Comparison of ENCODE assay signal across 9 mouse cellular contexts in the genomic region with DNA sequence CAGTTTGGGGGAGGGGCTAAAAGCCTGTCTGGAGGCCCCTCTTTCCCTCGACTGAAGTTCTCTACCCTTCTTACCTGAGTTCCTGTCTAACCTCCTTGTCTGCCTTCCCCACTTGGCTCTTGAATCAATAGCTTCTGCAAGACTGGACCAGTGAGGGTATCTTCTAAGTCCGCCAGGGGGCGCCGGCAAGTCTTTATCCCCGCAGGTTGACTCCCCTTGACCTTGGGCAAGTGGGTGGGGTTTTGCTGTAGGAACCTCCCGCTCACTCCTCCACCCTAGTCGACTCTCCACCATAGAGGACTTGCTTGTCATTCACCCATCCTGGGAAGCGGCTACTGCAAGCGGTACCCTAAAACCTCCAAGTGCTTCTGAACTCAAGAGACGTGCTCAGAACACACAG. TPM values are rescaled to one million over a fixed set of nuclear protein-coding genes. Genes with fewer than 3 reads are reported as not detected.
A peak's percentile ranks its signal among the peaks of the same experiment; 100 is the strongest.
DNase-seq lines count a peak whose midpoint lies in the region; ATAC-seq lines count a peak whose summit lies in the region.
"Had no signal": no experiment of that assay in that cellular context is flagged by ENCODE, and none has a peak within 500 bp of the region (broad histone marks: within the 10 kb centered on the region; RNA-seq: fewer than 3 reads in every experiment).

No protein-coding gene starts in this region.

- peaks cover 77% of the 10 kb centered on the region for H3K27me3 ChIP-seq in liver, embryonic 13.5 days
- H3K27me3 ChIP-seq in neural tube, embryonic 15.5 days (replicated peaks): peaks cover 49% of the 10 kb centered on the region

- H3K4me1 ChIP-seq in liver, embryonic 13.5 days (replicated peaks): peaks cover 5% of the 10 kb centered on the region; the same call in 1 of the 2 replicates
- H3K4me1 ChIP-seq in neural tube, embryonic 15.5 days: peaks cover 29% of the 10 kb centered on the region

- 3% methylated on average over 10 of the region's 10 CpGs for WGBS in liver, embryonic 13.5 days (ENCODE audit: insufficient replicate concordance)
- 13% methylated on average over 10 of the region's 10 CpGs for WGBS in neural tube, embryonic 15.5 days

- H3K9ac ChIP-seq in liver, embryonic 13.5 days: no peak overlapping the region
- no peak overlapping the region for H3K9ac ChIP-seq in neural tube, embryonic 15.5 days (replicated peaks)

- no peaks in the 10 kb centered on the region for H3K36me3 ChIP-seq in liver, embryonic 13.5 days
- H3K36me3 ChIP-seq in neural tube, embryonic 15.5 days: no peaks in the 10 kb centered on the region

- no peaks in the 10 kb centered on the region for H3K9me3 ChIP-seq in liver, embryonic 13.5 days (replicated peaks)
- no peaks in the 10 kb centered on the region for H3K9me3 ChIP-seq in neural tube, embryonic 15.5 days (replicated peaks)

- DNase-seq in B cell, adult 2 months: peak; percentile 92 to 93
- peak; percentile 82 for DNase-seq in T-cell, adult 2 months (ENCODE audit: low spot score)
- DNase-seq in cerebellum, postnatal 14 days: peak; percentile 84 to 85
- peak; percentile 14 for DNase-seq in gastrocnemius, postnatal 25 days
- DNase-seq in kidney, postnatal 10 days: peak; percentile 79
- DNase-seq in liver, embryonic 13.5 days: peak; percentile 62
- peak; percentile 87 for DNase-seq in testis, postnatal 10 days (ENCODE audit: low spot score)

- H3K4me3 ChIP-seq in liver, embryonic 13.5 days (replicated peaks): no peak overlapping the region
- H3K4me3 ChIP-seq in neural tube, embryonic 15.5 days (replicated peaks): peak overlapping the region; percentile 65; the same call in 1 of the 2 replicates

- H3K27ac ChIP-seq in liver, embryonic 13.5 days: no peak overlapping the region
- H3K27ac ChIP-seq in neural tube, embryonic 15.5 days (replicated peaks): no peak overlapping the region

- peak; percentile 61; the same call in 1 of the 2 replicates for ATAC-seq in liver, embryonic 13.5 days (ENCODE audit: low read depth)
- ATAC-seq in neural tube, embryonic 15.5 days (ENCODE audit: low FRiP score): no peak

- no peak overlapping the region for H3K4me2 ChIP-seq in liver, embryonic 13.5 days
- peak overlapping the region; percentile 93 for H3K4me2 ChIP-seq in neural tube, embryonic 15.5 days

RNA-seq across cellular contexts. Expression of a gene that starts 2.4 kb away (rescaled TPM):
- total RNA-seq in gastrocnemius, postnatal 25 days (2021): under 1 TPM; 0.11 to 0.43 TPM
- polyA plus RNA-seq in liver, embryonic 13.5 days (2015; fragmentation: Nextera tagmentation; extraction: Ambion mirVana): not detected in 2 replicates
- polyA plus RNA-seq in neural tube, embryonic 15.5 days (2015; fragmentation: Nextera tagmentation; extraction: Ambion mirVana): 0.79 and 0.88 TPM in 2 replicates
- polyA plus RNA-seq: heart, embryonic 14.5 days had no signal

RNA-seq across cellular contexts. Expression of a gene that starts 25.3 kb away (rescaled TPM):
- 10 to 100 TPM in 1 of 2 experiments, 1 to 10 TPM in 1; 9.9 to 11.2 TPM for total RNA-seq in gastrocnemius, postnatal 25 days (2021)
- 39.6 and 41.9 TPM in 2 replicates for polyA plus RNA-seq in liver, embryonic 13.5 days (2015; fragmentation: Nextera tagmentation; extraction: Ambion mirVana)
- 72.6 and 83.9 TPM in 2 replicates for polyA plus RNA-seq in neural tube, embryonic 15.5 days (2015; fragmentation: Nextera tagmentation; extraction: Ambion mirVana)

RNA-seq across cellular contexts. Expression of a gene that starts 34.5 kb away (rescaled TPM):
- 100 to 1,000 TPM; 107 to 114 TPM for total RNA-seq in gastrocnemius, postnatal 25 days (2021)
- 138 and 152 TPM in 2 replicates for polyA plus RNA-seq in liver, embryonic 13.5 days (2015; fragmentation: Nextera tagmentation; extraction: Ambion mirVana)
- polyA plus RNA-seq in neural tube, embryonic 15.5 days (2015; fragmentation: Nextera tagmentation; extraction: Ambion mirVana): 106 and 113 TPM in 2 replicates

RNA-seq across cellular contexts. Expression of a gene that starts 53.8 kb away (rescaled TPM):
- total RNA-seq in gastrocnemius, postnatal 25 days (2021): 1 to 10 TPM; 4.0 to 7.5 TPM
- polyA plus RNA-seq in liver, embryonic 13.5 days (2015; fragmentation: Nextera tagmentation; extraction: Ambion mirVana): not detected in 2 replicates
- 1.7 TPM in 1 of 2 replicates, not detected in the other for polyA plus RNA-seq in neural tube, embryonic 15.5 days (2015; fragmentation: Nextera tagmentation; extraction: Ambion mirVana)
- polyA plus RNA-seq: heart, embryonic 14.5 days had no signal

RNA-seq across cellular contexts. Expression of a gene that starts 55.6 kb away (rescaled TPM):
- 10 to 100 TPM; 19.5 to 23.2 TPM for total RNA-seq in gastrocnemius, postnatal 25 days (2021)
- polyA plus RNA-seq in liver, embryonic 13.5 days (2015; fragmentation: Nextera tagmentation; extraction: Ambion mirVana): 18.4 and 21.5 TPM in 2 replicates
- polyA plus RNA-seq in neural tube, embryonic 15.5 days (2015; fragmentation: Nextera tagmentation; extraction: Ambion mirVana): 33.3 and 34.5 TPM in 2 replicates

Comparison
In these comparisons a context has a peak if more than half of its experiments do, and no peak if none do; other contexts are left out.
1. DNase-seq: peak in every context shown above with its lines; median percentile 92 in B cell, adult 2 months; 87 in testis, postnatal 10 days; 84 in cerebellum, postnatal 14 days; 82 in T-cell, adult 2 months; 79 in kidney, postnatal 10 days; 62 in liver, embryonic 13.5 days; 14 in gastrocnemius, postnatal 25 days.